Mouse (Mus musculus): ENCODE results near the gene Fbxw21. TPM values are rescaled to one million over a fixed set of nuclear protein-coding genes. Genes with fewer than 3 reads are reported as not detected.
A peak's percentile ranks its signal among the peaks of the same experiment; 100 is the strongest.

Fbxw21 gene
- total and polyA plus RNA-seq, 2 experiments from 2014 or later: not detected

DNA sequence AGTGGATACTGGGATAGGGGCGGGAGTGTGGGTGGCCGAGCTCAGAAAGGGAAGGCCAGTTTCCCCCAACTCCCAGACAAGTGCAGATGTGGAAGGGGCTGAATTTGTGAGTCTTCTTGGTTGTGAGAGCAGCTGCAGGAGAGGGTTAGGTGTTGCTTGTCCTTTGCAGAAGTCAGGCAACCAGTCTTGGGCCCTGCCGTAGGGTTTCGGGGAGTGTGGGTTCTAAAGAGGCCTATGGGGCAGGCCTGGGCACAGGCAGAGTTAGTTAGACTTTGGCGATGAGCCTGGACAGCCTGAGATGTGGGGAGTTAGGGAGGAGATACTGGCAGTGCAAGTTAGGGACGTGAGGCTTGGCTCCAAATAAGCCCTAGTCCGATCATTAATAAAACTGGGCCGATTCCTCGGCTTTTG, 65.6 kb downstream of the Fbxw21 start:
- Histone ChIP-seq H3K4me3 (ENCODE audit: low read depth, low read length) (peak overlapping the region; percentile 69), H3K36me3 (replicated peaks; ENCODE audit: control insufficient read depth, insufficient read depth, low read length) (peaks cover 14% of the 10 kb centered on the region), H3K9ac (replicated peaks; ENCODE audit: low read depth, low read length) (peak overlapping the region; percentile 79), H3K27me3 (ENCODE audit: control insufficient read depth, insufficient read depth, low read length) (no peaks in the 10 kb centered on the region), H3K4me1 (ENCODE audit: control insufficient read depth, insufficient read depth) (peaks cover 48% of the 10 kb centered on the region), H3K27ac (ENCODE audit: low read depth) (peak overlapping the region; percentile 88), H3K4me2 (ENCODE audit: low read depth, low read length) (peak overlapping the region; percentile 94), H3K9me3 (replicated peaks; ENCODE audit: control insufficient read depth, low read length) (no peaks in the 10 kb centered on the region)
- no peak for TF ChIP-seq CTCF (IDR thresholded peaks at IDR 0.05; ENCODE audit: low read depth)
- TF ChIP-seq EP300 (IDR thresholded peaks at IDR 0.05; ENCODE audit: low read depth): no peak
- WGBS: 30% methylated on average over 9 of the region's 9 CpGs
- no peak for ATAC-seq (ENCODE audit: insufficient read depth, low read depth)
- no peak for DNase-seq (ENCODE audit: low spot score)

DNA sequence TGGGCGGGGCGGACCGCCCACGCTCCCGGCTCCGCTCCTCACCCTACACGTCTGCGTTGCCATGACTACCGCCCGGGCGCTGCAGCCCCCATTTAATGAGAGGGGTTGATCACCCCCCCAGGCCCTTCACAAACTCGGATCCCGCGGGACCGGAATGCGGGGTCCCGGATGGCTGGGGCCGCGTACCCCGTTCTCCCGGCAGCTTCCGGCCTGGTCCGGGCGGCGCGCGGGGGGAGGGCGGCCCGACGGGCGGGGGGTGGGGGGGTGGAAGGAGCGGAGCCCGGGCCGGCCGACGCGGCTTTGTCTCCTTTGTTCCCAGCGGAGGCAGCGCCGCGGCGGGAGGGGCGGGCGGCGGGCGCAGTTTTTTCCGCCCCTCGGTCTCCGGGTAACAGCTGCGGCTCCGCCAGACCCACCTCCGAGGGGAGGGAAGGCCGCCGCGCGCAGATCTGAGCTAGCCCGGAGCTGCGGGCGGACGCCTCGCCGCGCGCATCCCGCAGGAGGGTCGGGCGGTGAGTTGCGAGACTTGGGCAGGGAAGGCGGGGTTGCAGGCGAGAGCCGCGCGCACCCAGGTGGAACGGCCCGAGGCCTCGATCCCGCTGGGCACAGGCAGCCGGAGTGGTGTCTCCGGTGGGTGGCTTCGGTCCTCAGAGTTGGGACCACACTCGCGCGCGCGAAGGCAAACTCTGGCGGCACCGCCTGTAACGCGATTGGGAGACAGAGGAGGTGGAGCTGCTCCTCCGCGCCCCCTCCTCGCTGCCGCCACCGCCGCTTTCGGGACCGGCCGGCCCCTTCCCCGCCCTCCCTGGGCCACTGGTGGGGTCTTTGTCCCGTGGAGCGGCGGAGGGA, 66.5 kb downstream of the Fbxw21 start, which contains the start of gene Plxnb1:
Gene Plxnb1, plus strand, starts transcription at position 253 of the 846 bp plus-strand sequence.
- peak within 1 kb of the TSS; percentile 94 for H3K4me2 ChIP-seq (ENCODE audit: low read depth, low read length)
- H3K27ac ChIP-seq (ENCODE audit: low read depth): peak within 1 kb of the TSS; percentile 88
- H3K4me1 ChIP-seq (ENCODE audit: control insufficient read depth, insufficient read depth): peaks cover 48% of the 10 kb centered on the region
- DNase-seq (ENCODE audit: low spot score) (peak; percentile 60), ATAC-seq (ENCODE audit: insufficient read depth, low read depth) (peak; percentile 31)
- TF ChIP-seq CTCF (IDR thresholded peaks at IDR 0.05; ENCODE audit: low read depth) (no peak), EP300 (IDR thresholded peaks at IDR 0.05; ENCODE audit: low read depth) (no peak)
- H3K27me3 ChIP-seq (ENCODE audit: control insufficient read depth, insufficient read depth, low read length): no peaks in the 10 kb centered on the region
- H3K9ac ChIP-seq (replicated peaks; ENCODE audit: low read depth, low read length): peak within 1 kb of the TSS; percentile 79
- peak within 1 kb of the TSS; percentile 69 for H3K4me3 ChIP-seq (ENCODE audit: low read depth, low read length)
- no peaks in the 10 kb centered on the region for H3K9me3 ChIP-seq (replicated peaks; ENCODE audit: control insufficient read depth, low read length)
- H3K36me3 ChIP-seq (replicated peaks; ENCODE audit: control insufficient read depth, insufficient read depth, low read length): peaks cover 8% of the 10 kb centered on the region
- WGBS: under 1% methylated on average over 76 of the region's 102 CpGs

DNA sequence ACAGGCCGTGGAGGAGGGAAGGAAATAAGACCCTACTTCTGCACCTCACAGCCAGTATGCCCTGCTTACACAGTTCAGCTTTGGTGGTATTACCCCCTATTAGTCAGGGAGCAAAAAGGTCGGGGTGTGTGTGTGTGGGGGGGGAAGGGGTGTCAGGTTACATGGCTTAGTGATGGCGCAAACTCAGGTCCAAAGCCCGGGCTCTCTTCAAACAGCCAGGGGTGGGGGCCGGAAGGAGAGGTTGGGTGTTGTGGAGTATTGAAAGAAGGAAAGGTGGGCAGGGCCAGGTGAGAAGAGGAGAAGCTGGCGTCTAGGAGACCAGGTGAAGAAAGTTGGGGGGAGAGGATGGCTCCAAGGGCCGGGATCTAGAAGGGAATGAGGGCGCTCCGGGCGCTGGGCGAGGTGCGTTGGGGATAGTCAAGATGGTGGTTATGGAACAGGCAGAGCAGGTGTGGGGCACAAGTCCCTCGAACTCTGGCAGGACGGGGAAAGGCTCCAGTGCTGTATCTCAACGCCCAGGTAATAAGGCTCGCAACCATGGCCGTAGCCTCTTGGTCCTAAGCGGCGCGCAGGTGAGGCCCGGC, 67.2 kb downstream of the Fbxw21 start:
- H3K4me1 ChIP-seq (ENCODE audit: control insufficient read depth, insufficient read depth): peaks cover 44% of the 10 kb centered on the region
- no peak for ATAC-seq (ENCODE audit: insufficient read depth, low read depth)

DNA sequence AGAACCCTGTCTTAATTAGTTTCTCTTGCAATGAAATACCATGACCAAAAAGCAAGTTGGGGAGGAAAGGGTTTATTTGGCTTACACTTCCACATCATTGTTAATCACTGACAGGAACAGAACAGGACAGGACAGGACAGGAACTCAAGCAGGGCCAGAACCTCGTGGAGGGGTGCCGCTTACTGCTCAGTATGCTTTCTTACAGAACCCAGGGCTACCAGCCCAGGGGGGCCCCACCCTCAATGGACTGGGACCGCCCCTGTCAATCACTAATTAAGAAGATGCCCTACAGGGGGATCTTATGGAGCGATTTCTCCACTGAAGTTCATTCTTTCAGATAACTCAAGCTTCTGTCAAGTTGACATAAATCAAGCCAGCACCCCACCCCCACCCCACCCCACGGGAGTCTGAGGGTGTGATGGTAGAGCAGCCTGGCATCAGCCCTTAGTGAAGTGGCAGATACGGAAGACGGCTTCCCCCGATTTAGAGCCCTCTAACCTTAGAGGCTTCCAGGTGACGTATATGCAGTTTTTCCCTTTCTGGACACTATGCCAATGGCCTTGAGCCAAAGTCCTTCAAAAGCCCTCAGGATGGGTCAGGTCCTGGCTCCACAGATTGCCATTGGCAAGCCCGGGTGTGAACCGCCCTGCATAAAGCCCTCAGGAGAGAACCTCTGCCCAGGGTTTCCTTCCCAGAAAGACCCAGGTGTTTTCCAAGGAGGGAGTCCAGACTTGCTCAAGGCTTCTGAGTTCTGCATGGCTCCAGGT, 67.9 kb downstream of the Fbxw21 start:
- H3K4me3 ChIP-seq (ENCODE audit: low read depth, low read length): peak overlapping the region; percentile 69
- TF ChIP-seq CTCF (IDR thresholded peaks at IDR 0.05; ENCODE audit: low read depth) (no peak), EP300 (IDR thresholded peaks at IDR 0.05; ENCODE audit: low read depth) (no peak)
- 18% methylated on average over 11 of the region's 11 CpGs for WGBS

More for the DNA sequence above, 67.2 kb downstream of the Fbxw21 start:
- TF ChIP-seq CTCF (IDR thresholded peaks at IDR 0.05; ENCODE audit: low read depth) (no peak), EP300 (IDR thresholded peaks at IDR 0.05; ENCODE audit: low read depth) (no peak)
- Histone ChIP-seq H3K27ac (ENCODE audit: low read depth) (peak overlapping the region; percentile 88), H3K4me3 (ENCODE audit: low read depth, low read length) (peak overlapping the region; percentile 69), H3K27me3 (ENCODE audit: control insufficient read depth, insufficient read depth, low read length) (no peaks in the 10 kb centered on the region), H3K36me3 (replicated peaks; ENCODE audit: control insufficient read depth, insufficient read depth, low read length) (peaks cover 5% of the 10 kb centered on the region), H3K4me2 (ENCODE audit: low read depth, low read length) (peak overlapping the region; percentile 94), H3K9ac (replicated peaks; ENCODE audit: low read depth, low read length) (peak overlapping the region; percentile 79), H3K9me3 (replicated peaks; ENCODE audit: control insufficient read depth, low read length) (no peaks in the 10 kb centered on the region)
- DNase-seq (ENCODE audit: low spot score): no peak
- WGBS: 4% methylated on average over 15 of the region's 21 CpGs

DNA sequence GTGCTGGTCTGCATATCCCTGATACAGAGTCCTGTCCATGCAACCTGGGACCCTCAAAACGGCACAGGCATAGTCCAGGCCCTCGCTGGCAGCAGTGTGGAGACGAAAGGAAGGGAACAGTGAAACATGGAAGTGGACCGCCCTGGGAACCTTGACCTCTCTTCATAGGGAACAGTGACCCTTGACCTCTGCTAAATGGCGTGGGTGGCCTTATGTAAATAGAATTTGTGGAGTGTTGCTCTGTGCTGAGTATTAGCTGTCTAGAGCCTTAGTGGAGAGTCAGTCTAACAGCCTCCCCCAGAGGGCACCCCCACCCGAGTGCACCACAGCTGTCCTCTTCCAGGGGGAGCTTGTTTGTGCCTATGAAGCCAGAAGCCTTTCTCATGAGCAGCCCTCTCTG, 69.0 kb downstream of the Fbxw21 start:
- TF ChIP-seq EP300 (IDR thresholded peaks at IDR 0.05; ENCODE audit: low read depth): no peak
- TF ChIP-seq CTCF (IDR thresholded peaks at IDR 0.05; ENCODE audit: low read depth): no peak
- Histone ChIP-seq H3K27ac (ENCODE audit: low read depth) (no peak overlapping the region), H3K27me3 (ENCODE audit: control insufficient read depth, insufficient read depth, low read length) (no peaks in the 10 kb centered on the region), H3K9ac (replicated peaks; ENCODE audit: low read depth, low read length) (no peak overlapping the region), H3K4me3 (ENCODE audit: low read depth, low read length) (no peak overlapping the region), H3K9me3 (replicated peaks; ENCODE audit: control insufficient read depth, low read length) (no peaks in the 10 kb centered on the region), H3K4me1 (ENCODE audit: control insufficient read depth, insufficient read depth) (peaks cover 30% of the 10 kb centered on the region), H3K4me2 (ENCODE audit: low read depth, low read length) (no peak overlapping the region), H3K36me3 (replicated peaks; ENCODE audit: control insufficient read depth, insufficient read depth, low read length) (peaks cover 5% of the 10 kb centered on the region)
- 66% methylated on average over 6 of the region's 6 CpGs for WGBS
- DNase-seq (ENCODE audit: low spot score) (no peak), ATAC-seq (ENCODE audit: insufficient read depth, low read depth) (no peak)

More for the DNA sequence above, 67.9 kb downstream of the Fbxw21 start:
- no peaks in the 10 kb centered on the region for H3K9me3 ChIP-seq (replicated peaks; ENCODE audit: control insufficient read depth, low read length)
- peaks cover 5% of the 10 kb centered on the region for H3K36me3 ChIP-seq (replicated peaks; ENCODE audit: control insufficient read depth, insufficient read depth, low read length)
- H3K9ac ChIP-seq (replicated peaks; ENCODE audit: low read depth, low read length): no peak overlapping the region
- H3K4me1 ChIP-seq (ENCODE audit: control insufficient read depth, insufficient read depth): peaks cover 41% of the 10 kb centered on the region
- H3K4me2 ChIP-seq (ENCODE audit: low read depth, low read length): peak overlapping the region; percentile 94
- peak overlapping the region; percentile 88 for H3K27ac ChIP-seq (ENCODE audit: low read depth)
- H3K27me3 ChIP-seq (ENCODE audit: control insufficient read depth, insufficient read depth, low read length): no peaks in the 10 kb centered on the region
- peak; percentile 66 for DNase-seq (ENCODE audit: low spot score)
- no peak for ATAC-seq (ENCODE audit: insufficient read depth, low read depth)

Data from heart, postnatal 0 days (tissue).